Mouse (Mus musculus) forebrain, embryonic 11.5 days (tissue): ENCODE measurements around the gene Rcc1. TPM values are rescaled to one million over a fixed set of nuclear protein-coding genes. Genes with fewer than 3 reads are reported as not detected.

Source experiments
- ATAC-seq: fragments of 200-750 bp; cut with Nextera tagmentation; replicated peaks from 2 replicates; pipeline ENCODE4 v1.8.0; 2017; ENCODE audit warnings: moderate TSS enrichment; ENCODE audit not compliant: low FRiP score
- DNase-seq: peaks from one replicate; pipeline ENCODE4 v3.0.0-alpha.2; 2017; ENCODE audit warnings: low spot score
- H3K27ac ChIP-seq: fragments of 300-500 bp; sonication (generic); 2 replicates; pipeline ENCODE4 v1.5.1; 2014; ENCODE audit warnings: low read depth, low read length
- H3K27me3 ChIP-seq: fragments of 300-500 bp; sonication (generic); 2 replicates; pipeline ENCODE4 v1.6.1; 2014; ENCODE audit warnings: mild to moderate bottlenecking, low read length, mixed read lengths; ENCODE audit not compliant: control insufficient read depth, insufficient read depth
- H3K36me3 ChIP-seq: fragments of 300-500 bp; sonication (generic); 2 replicates; pipeline ENCODE4 v1.6.1; 2014; ENCODE audit warnings: mild to moderate bottlenecking, low read length, moderate library complexity, mixed read lengths; ENCODE audit not compliant: control insufficient read depth, insufficient read depth
- H3K4me1 ChIP-seq: fragments of 300-500 bp; sonication (generic); replicated peaks from 2 replicates; pipeline ENCODE4 v1.6.1; 2014; ENCODE audit warnings: low read length, mixed read lengths; ENCODE audit not compliant: control insufficient read depth, insufficient read depth
- H3K4me2 ChIP-seq: fragments of 300-500 bp; sonication (generic); 2 replicates; pipeline ENCODE4 v1.6.1; 2014; ENCODE audit warnings: low read depth, mild to moderate bottlenecking, low read length, moderate library complexity, mixed read lengths; ENCODE audit not compliant: severe bottlenecking
- H3K4me3 ChIP-seq: fragments of 300-500 bp; sonication (generic); 2 replicates; pipeline ENCODE4 v1.5.1; 2014; ENCODE audit warnings: low read depth, low read length
- H3K9ac ChIP-seq: fragments of 300-500 bp; sonication (generic); 2 replicates; pipeline ENCODE4 v1.6.1; 2014; ENCODE audit warnings: low read length
- H3K9me3 ChIP-seq: fragments of 300-500 bp; sonication (generic); 2 replicates; pipeline ENCODE4 v1.6.1; 2016; ENCODE audit warnings: low read length, mixed read lengths; ENCODE audit not compliant: control insufficient read depth
- WGBS: fragments of 180-500 bp; shearing (Covaris S2); extraction: QIAGEN DNeasy Blood & Tissue Kit; methylation state at CpG from one replicate; pipeline ENCODE4 v1.1.7; 2014; 5-methylcytosine and 5-hydroxymethylcytosine counted together
- polyA plus RNA-seq: library from polyadenylated mRNA; unstranded; fragments of >200 nt; fragmentation: Nextera tagmentation; extraction: Ambion mirVana; gene quantifications from 2 replicates; pipeline ENCODE4 v1.2.1, GENCODE M21; 2014

Rcc1 gene
- polyA plus RNA-seq, 1 experiment from 2014 or later: 93.2 TPM

- WGBS: 45% methylated on average over 1 of the region's 1 CpGs
- ATAC-seq (no peak), DNase-seq (no peak)
- Histone ChIP-seq H3K27me3 (no peaks in the 10 kb centered on the region), H3K27ac (no peak overlapping the region), H3K9ac (peak overlapping the region; percentile 7; the same call in 1 of the 2 replicates), H3K4me2 (peak overlapping the region; percentile 79), H3K4me1 (no peaks in the 10 kb centered on the region; the same call in 1 of the 2 replicates), H3K4me3 (0 out of 2 replicates have a peak overlapping the region, but pooled peaks have one; percentile 76), H3K9me3 (no peaks in the 10 kb centered on the region), H3K36me3 (peaks cover 4% of the 10 kb centered on the region; the same call in 1 of the 2 replicates)
Measured at GRCm38 (mm10) chr4:132351401-132351800, 2.0 kb downstream of the Rcc1 start.

- peaks cover 4% of the 10 kb centered on the region; the same call in 1 of the 2 replicates for H3K36me3 ChIP-seq
- H3K27ac ChIP-seq: no peak overlapping the region
- ATAC-seq: no peak
- H3K4me2 ChIP-seq: no peak overlapping the region
- WGBS: 61% methylated on average over 3 of the region's 3 CpGs
- H3K9ac ChIP-seq: no peak overlapping the region
- no peaks in the 10 kb centered on the region for H3K27me3 ChIP-seq
- no peak overlapping the region for H3K4me3 ChIP-seq
- H3K9me3 ChIP-seq: no peaks in the 10 kb centered on the region
- DNase-seq: no peak
- H3K4me1 ChIP-seq: no peaks in the 10 kb centered on the region; the same call in 1 of the 2 replicates
Measured at GRCm38 (mm10) chr4:132350854-132351253, 2.6 kb downstream of the Rcc1 start.

- DNase-seq (no peak), ATAC-seq (no peak)
- H3K9me3 ChIP-seq: no peaks in the 10 kb centered on the region
- no peak overlapping the region for H3K4me2 ChIP-seq
- H3K27me3 ChIP-seq: no peaks in the 10 kb centered on the region
- H3K4me1 ChIP-seq: no peaks in the 10 kb centered on the region; the same call in 1 of the 2 replicates
- 37% methylated on average over 2 of the region's 2 CpGs for WGBS
- H3K36me3 ChIP-seq: peaks cover 4% of the 10 kb centered on the region; the same call in 1 of the 2 replicates
- H3K9ac ChIP-seq: no peak overlapping the region
- H3K27ac ChIP-seq: no peak overlapping the region
- H3K4me3 ChIP-seq: no peak overlapping the region
Measured at GRCm38 (mm10) chr4:132350123-132350740, 3.2 kb downstream of the Rcc1 start.

DNA sequence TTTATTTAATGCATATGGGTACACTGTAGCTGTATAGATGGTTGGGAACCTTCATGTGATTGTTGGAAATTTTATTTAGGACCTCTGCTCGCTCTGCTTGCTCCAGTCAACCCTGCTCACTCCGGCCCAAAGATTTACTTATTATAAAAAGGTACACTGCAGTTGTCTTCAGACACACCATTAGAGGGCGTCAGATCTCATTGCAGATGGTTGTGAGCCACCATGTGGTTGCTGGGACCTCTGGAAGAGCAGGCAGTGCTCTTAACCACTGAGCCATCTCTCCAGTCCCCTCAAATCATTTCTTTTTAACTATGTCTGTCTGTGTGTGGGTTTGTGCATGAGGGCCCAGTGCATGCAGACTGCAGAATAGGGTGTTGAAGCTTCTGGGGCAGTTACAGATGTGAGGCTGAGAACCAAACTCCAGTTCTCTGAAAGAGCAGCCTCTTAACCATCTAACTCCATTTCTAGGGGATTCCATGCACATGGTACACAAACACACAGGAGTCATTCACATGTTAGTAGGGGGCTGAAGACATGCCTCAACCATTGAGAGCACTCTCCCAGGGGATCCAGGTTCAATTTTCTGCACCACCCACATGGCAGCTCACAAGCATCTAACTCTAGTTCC lies 3.8 kb downstream of the Rcc1 start:
- DNase-seq (no peak), ATAC-seq (no peak)
- H3K36me3 ChIP-seq: peaks cover 4% of the 10 kb centered on the region; the same call in 1 of the 2 replicates
- no peaks in the 10 kb centered on the region for H3K9me3 ChIP-seq
- H3K4me1 ChIP-seq: no peaks in the 10 kb centered on the region; the same call in 1 of the 2 replicates
- H3K4me2 ChIP-seq: no peak overlapping the region
- H3K4me3 ChIP-seq: no peak overlapping the region
- H3K27me3 ChIP-seq: no peaks in the 10 kb centered on the region
- no peak overlapping the region for H3K9ac ChIP-seq
- WGBS: 51% methylated on average over 3 of the region's 3 CpGs
- no peak overlapping the region for H3K27ac ChIP-seq

DNA sequence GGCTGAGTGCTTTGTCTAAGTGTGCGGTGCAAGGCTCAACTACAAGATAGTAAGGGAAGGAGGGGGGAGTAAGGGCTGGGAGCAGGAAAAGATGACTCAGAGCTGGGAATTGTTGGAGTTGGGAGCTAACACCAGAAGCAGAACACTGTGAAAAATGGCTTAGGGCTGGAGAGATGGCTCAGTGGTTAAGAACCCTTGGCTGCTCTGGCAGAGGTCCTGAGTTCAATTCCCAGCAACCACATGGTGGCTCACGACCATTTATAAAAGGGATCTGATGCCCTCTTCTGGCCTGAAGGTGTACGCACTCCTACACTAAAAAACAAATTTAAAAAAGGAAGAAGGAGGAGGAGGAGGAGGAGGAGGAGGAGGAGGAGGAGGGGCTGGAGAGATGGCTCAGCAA lies 6.7 kb downstream of the Rcc1 start:
- Histone ChIP-seq H3K9me3 (no peaks in the 10 kb centered on the region), H3K9ac (no peak overlapping the region), H3K36me3 (peaks cover 4% of the 10 kb centered on the region; the same call in 1 of the 2 replicates), H3K4me2 (no peak overlapping the region), H3K27ac (no peak overlapping the region), H3K4me3 (no peak overlapping the region), H3K27me3 (no peaks in the 10 kb centered on the region), H3K4me1 (peaks cover 2% of the 10 kb centered on the region; the same call in 1 of the 2 replicates)
- no peak for ATAC-seq
- DNase-seq: no peak
- 60% methylated on average over 3 of the region's 3 CpGs for WGBS

GRCm38 (mm10) chr4:132346261-132346660 lies 7.1 kb downstream of the Rcc1 start:
- DNase-seq (no peak), ATAC-seq (no peak)
- WGBS: 83% methylated on average over 4 of the region's 4 CpGs
- Histone ChIP-seq H3K4me1 (peaks cover 2% of the 10 kb centered on the region; the same call in 1 of the 2 replicates), H3K36me3 (peaks cover under 1% of the 10 kb centered on the region; the same call in 1 of the 2 replicates), H3K27ac (no peak overlapping the region), H3K9ac (no peak overlapping the region), H3K4me2 (no peak overlapping the region), H3K9me3 (no peaks in the 10 kb centered on the region), H3K27me3 (no peaks in the 10 kb centered on the region), H3K4me3 (no peak overlapping the region)

- ATAC-seq: peak; percentile 54
- H3K9ac ChIP-seq: no peak overlapping the region
Measured at GRCm38 (mm10) chr4:132345843-132346212, 7.6 kb downstream of the Rcc1 start.

GRCm38 (mm10) chr4:132345135-132345842 lies 8.1 kb downstream of the Rcc1 start:
- Histone ChIP-seq H3K27ac (peak overlapping the region; percentile 37; the same call in 1 of the 2 replicates), H3K36me3 (no peaks in the 10 kb centered on the region), H3K4me1 (peaks cover 2% of the 10 kb centered on the region; the same call in 1 of the 2 replicates), H3K9me3 (no peaks in the 10 kb centered on the region), H3K4me3 (peak overlapping the region; percentile 82), H3K27me3 (no peaks in the 10 kb centered on the region), H3K4me2 (peak overlapping the region; percentile 78), H3K9ac (peak overlapping the region; percentile 89)
- DNase-seq (peak; percentile 99), ATAC-seq (peak; percentile 92)
- under 1% methylated on average over 82 of the region's 83 CpGs for whole genome bisulfite sequencing

More at GRCm38 (mm10) chr4:132345843-132346212, 7.6 kb downstream of the Rcc1 start:
- DNase-seq: no peak
- Histone ChIP-seq H3K4me3 (peak overlapping the region; percentile 82), H3K36me3 (no peaks in the 10 kb centered on the region), H3K27ac (no peak overlapping the region), H3K4me1 (peaks cover 2% of the 10 kb centered on the region; the same call in 1 of the 2 replicates), H3K4me2 (0 out of 2 replicates have a peak overlapping the region, but pooled peaks have one; percentile 78), H3K27me3 (no peaks in the 10 kb centered on the region), H3K9me3 (no peaks in the 10 kb centered on the region)
- 45% methylated on average over 5 of the region's 5 CpGs for WGBS
